Mouse (Mus musculus): ENCODE measurements around the gene Pirb.
"Not testable (repeated sequence)": the region's sequence is repeated elsewhere in the genome, so short reads cannot be mapped to it uniquely, and the experiment has no call there.

Pirb gene

DNA sequence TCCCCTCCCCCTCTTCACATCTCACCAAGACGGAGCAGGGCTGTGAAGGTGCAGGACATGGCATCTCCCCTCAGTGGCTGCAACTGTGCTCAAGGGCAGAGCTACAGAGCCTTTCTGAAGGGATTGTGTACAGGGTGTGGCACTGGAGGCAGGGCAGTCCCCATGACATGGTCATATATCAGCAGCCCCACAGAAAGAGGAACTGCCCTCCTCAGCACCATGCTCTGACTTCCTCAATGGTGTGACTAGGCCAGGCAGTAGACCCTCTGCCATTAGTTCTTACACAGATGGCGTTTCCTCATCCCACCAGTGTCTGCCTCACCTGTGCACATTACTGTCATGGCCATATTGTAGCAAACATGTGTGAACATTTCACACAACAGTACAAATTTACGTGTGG, at the start of gene Pirb:
Gene Pirb (minus strand): TSS at position 124 of the 400 bp plus-strand sequence.
- in situ Hi-C loops (cut with MboI; ENCODE audit: low pct_unique_long_range_greater_than_20kb in 1 of 2, low sequenced_read_pairs in 2 of 2, unreplicated experiment in 1 of 2): not testable (repeated sequence)

DNA sequence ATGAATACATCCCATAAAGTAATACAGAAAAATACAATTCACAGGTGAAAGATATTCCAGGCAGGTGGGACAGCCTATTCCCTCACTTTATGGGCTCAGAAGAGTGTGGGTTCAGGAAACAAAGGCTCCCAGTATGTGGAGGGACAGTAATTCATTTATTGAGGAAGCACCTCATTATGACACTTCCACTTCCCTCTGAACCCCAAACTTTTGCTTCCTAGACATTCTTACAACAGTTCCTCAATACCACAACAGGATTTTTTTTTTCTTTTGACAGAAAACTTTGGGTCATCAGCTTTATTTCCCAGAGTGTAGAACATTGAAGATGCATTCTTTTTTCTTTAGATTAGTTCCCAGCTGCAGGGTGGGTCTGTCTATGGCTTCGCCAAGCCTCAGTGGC, 12.5 kb upstream of the Pirb start:
- in situ Hi-C loops (cut with MboI; ENCODE audit: low pct_unique_long_range_greater_than_20kb in 1 of 2, low sequenced_read_pairs in 2 of 2, unreplicated experiment in 1 of 2): not testable (repeated sequence)

DNA sequence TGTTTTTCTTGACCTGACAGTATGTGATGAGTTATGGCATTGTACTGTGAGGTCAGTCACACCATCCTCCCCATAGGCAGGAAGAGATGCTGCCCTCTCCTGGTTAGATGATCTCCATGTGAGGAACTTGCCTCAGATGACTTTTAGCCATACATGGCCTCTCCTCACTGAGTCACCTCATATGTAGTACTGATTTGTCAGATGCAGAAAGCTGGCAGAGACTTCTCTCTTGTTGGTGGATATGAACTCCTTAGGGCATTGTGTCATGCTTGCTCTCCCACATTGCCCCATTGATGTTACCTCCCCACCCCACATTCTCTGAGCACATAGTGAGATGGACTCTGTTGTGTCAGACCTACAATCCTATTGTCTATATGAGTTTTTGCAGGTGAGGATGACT, 5.3 kb upstream of the Pirb start:
- in situ Hi-C loops (cut with MboI; ENCODE audit: low pct_unique_long_range_greater_than_20kb in 1 of 2, low sequenced_read_pairs in 2 of 2, unreplicated experiment in 1 of 2): not testable (repeated sequence)

DNA sequence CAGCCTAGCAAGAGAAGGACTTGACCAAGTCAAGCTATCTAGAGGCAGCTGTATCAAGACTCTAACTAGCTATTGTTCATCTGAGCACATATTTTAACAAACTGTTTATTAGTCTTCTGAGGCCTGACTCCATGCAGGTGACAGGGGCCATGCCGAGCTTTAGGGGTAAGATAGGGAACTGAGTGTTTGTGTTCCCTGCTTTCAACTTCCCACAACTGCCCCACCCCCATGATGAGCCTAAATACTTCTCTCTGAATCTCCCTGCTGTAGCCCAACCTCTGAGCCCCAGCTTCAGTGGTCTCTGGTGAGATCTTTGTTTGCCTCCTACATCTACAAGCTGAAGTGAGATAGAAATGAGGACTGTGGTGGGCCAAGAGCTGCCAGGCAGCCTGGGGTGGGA, 4.9 kb downstream of the Pirb start:
- in situ Hi-C loops (cut with MboI; ENCODE audit: low pct_unique_long_range_greater_than_20kb in 1 of 2, low sequenced_read_pairs in 2 of 2, unreplicated experiment in 1 of 2): no loop called here

DNA sequence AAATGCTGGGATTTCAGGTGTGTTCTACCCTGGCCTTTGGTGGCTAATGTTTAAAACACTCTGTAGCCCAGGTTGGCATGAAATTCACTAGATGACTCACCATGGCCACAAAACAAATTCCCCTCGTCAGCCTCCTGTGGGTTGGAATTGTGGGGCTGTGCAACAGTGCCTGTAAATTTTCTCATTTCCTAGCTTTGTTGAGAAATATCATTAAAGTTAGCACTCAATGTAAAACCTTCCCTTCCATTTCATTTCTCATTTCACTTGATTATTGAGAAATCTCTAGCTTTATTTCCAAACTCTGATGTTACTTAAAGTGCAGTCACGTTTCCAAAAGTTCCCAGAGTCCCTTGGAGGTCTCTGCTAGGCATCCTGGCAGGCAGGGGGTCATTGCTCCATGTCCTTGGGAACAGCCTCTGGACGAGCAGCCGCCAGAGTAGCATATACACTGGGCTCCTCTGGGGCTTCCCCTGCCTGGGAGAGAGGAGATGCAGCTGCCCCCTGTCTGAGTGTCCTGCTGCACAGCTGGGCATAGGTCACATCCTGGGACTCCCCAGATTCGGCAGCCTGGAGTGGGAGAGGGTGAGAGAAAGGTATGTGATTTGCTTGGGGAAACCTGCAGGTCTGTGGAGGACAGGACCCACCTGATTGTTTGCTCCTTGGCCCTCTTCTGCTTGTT, 7.8 kb downstream of the Pirb start:
- in situ Hi-C loops (cut with MboI; ENCODE audit: low pct_unique_long_range_greater_than_20kb in 1 of 2, low sequenced_read_pairs in 2 of 2, unreplicated experiment in 1 of 2): no loop called here

DNA sequence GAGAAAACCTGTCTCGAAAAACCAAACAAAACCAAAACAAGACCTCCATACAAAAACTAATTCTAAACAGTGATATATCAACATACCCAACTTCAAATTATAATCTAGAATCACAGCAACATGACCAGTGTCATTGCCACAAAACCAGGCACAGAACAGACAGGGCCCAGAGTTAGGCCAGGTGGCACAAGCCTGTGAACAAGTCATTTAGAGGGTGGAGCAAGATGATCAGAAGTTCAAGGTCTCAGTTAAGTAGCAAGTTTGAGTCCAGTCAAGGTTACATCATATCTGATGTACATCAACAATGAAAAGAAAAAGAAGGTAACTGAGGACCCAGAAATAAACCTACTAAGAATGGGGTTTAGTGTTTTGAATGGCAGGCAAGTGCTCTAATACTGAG, 11.2 kb downstream of the Pirb start:
- in situ Hi-C loops (cut with MboI; ENCODE audit: low pct_unique_long_range_greater_than_20kb in 1 of 2, low sequenced_read_pairs in 2 of 2, unreplicated experiment in 1 of 2): no loop called here

DNA sequence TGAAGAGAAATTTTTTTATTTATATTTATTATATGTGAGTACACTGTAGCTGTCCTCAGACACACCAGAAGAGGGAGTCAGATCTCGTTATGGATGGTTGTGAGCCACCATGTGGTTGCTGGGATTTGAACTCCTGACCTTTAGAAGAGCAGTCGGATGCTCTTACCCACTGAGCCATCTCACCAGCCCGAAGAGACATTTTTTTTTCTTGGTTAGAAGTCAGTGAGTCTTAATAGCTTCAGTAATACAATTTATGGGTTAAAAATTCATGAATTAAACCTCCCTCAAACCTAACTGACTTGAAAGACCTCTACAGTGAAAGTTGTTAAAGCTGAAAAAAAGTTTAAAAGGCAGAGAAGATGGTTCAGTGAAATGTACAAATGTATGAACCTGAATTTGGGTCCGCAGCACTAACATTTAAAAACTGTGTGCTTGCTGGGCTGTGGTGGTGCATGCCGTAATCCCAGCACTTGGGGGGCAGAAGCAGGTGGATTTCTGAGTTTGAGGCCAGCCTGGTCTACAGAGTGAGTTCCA, 11.7 kb downstream of the Pirb start:
- in situ Hi-C loops (cut with MboI; ENCODE audit: low pct_unique_long_range_greater_than_20kb in 1 of 2, low sequenced_read_pairs in 2 of 2, unreplicated experiment in 1 of 2): not testable (repeated sequence)

DNA sequence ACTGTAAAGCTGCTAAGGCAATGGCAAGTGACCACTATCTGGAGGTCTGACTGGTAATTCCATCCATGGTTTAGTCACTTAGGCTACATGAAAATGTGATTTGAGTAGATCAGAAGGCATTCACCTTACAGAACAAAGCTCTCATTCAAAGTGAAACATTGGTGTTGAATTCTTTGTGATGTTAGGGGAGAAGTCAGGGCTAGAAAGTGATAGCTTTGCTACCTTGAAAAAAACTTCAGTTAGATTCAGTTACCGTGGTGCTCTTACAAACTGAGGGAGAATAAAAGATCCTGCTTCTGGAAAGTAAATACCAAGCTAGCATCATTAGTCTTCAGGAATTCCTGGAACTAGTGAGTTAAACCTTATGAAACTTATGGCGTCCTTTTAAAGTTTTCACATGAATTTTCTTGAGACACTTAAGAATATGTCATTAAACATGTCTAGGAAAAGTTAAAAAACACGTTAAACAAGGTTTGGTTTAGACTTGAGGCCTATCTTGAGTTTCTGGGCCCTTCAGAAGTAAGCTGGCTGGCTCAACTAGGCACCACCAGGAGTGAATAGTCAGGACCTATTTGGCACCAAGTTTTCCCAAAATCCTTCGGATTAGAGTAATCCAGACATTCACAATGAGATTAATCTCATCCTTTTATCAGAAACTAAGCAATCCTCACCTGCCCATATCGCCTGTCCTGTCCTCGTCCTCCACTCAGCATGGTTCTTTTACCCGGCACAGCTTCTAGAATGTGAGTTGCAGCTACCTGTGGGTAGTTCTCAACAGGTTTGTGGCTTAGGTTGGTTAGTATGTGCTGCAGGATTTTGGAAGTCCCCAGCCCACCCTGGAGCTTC, 12.4 kb downstream of the Pirb start:
- in situ Hi-C loops (cut with MboI; ENCODE audit: low pct_unique_long_range_greater_than_20kb in 1 of 2, low sequenced_read_pairs in 2 of 2, unreplicated experiment in 1 of 2): no loop called here

DNA sequence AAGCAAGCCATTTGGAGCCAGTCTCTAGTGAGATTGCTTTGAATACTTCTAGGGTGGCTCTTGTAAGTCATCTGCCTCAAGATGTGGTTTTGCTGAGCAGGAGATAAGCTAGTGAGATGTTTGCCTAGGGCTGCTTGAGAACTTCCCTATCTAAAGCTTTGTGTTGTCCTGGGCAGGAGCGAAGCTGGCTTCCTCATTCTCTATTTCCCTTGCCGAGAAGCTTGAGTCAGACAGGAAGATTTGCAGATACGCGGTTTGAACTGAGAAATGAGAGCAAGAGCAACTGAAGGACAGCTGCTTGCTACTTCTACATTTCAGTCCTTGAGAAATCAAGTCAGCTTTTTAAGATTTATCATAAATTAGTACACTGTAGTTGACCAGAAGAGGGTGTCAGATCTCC, 13.2 kb downstream of the Pirb start:
- in situ Hi-C loops (cut with MboI; ENCODE audit: low pct_unique_long_range_greater_than_20kb in 1 of 2, low sequenced_read_pairs in 2 of 2, unreplicated experiment in 1 of 2): no loop called here

DNA sequence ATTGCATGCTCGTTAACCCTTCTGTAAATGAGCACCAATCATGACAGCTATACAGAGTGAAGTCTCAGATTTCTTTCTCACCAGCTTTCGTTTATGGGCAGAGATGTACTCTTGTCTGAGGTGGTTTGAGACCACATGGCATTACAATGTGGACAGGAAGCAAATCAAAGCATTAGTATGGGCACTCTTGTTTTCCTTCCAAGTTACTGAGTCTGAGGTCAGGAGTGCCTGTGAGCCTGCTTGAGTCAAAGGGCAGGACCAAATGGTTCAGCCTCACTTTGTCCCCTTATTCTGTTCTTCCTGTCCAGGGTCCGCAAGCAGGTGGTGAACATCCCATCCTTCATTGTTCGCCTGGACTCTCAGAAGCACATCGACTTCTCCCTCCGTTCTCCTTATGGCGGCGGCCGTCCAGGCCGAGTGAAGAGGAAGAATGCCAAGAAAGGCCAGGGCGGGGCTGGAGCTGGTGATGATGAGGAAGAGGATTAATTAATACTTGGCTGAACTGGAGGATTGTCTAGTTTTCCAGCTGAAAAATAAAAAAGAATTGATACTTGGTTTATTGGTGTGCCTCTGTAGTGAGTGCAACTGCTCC, 13.8 kb downstream of the Pirb start:
- in situ Hi-C loops (cut with MboI; ENCODE audit: low pct_unique_long_range_greater_than_20kb in 1 of 2, low sequenced_read_pairs in 2 of 2, unreplicated experiment in 1 of 2): no loop called here

DNA sequence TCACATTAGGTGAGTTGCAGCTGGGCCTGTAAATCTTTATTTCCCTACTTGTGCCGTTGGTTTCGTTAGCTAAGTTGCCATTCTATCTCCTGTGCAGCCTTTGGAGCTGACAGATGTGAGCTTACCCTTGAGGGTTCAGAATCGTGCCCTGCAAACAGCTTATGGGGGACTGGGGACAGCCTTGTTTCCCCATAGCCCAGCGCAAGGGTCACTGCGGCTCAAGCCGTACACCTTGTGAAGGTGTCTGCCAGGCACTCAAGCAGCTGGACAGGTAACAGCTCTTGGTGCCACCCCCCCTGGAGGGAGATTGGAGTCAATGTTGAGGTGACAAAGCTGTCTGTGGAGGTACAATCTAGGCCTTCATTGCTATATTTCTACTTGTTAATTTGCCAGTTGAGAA, 14.3 kb downstream of the Pirb start:
- in situ Hi-C loops (cut with MboI; ENCODE audit: low pct_unique_long_range_greater_than_20kb in 1 of 2, low sequenced_read_pairs in 2 of 2, unreplicated experiment in 1 of 2): no loop called here

DNA sequence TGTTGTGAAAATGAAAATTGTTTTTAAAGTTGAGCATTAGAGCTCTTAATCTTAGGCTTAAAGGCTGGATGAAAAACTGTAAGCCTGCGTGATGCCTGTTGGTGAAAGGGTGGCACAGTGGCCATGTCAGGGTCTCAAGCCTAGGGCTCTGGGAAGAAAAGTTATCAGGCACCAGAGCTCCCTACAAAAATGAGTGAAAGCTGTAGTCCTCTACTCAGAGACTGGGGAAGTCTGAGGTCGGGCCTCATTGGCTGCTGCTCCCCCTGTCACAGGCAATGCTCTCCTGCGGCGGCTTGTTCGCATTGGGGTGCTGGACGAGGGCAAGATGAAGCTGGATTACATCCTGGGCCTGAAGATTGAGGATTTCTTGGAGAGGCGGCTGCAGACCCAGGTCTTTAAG, 14.7 kb downstream of the Pirb start:
- in situ Hi-C loops (cut with MboI; ENCODE audit: low pct_unique_long_range_greater_than_20kb in 1 of 2, low sequenced_read_pairs in 2 of 2, unreplicated experiment in 1 of 2): not testable (repeated sequence)

DNA sequence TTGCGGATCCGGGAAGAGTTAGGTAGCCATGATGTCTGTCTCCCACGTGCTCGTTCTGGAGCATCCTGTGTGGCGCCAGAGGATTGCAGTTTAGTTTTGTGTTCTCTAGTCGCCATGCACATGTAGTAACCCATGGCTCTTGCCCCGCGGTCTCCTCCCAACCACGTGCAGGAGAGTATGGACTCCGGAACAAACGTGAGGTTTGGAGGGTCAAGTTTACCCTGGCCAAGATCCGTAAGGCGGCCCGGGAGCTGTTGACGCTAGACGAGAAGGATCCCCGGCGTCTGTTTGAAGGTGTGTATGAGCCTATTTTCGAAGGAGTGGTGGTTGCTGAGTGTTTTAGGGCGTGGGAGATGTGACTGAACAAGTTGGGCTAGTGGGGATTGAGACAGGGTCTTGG, 15.7 kb downstream of the Pirb start:
- in situ Hi-C loops (cut with MboI; ENCODE audit: low pct_unique_long_range_greater_than_20kb in 1 of 2, low sequenced_read_pairs in 2 of 2, unreplicated experiment in 1 of 2): no loop called here

DNA sequence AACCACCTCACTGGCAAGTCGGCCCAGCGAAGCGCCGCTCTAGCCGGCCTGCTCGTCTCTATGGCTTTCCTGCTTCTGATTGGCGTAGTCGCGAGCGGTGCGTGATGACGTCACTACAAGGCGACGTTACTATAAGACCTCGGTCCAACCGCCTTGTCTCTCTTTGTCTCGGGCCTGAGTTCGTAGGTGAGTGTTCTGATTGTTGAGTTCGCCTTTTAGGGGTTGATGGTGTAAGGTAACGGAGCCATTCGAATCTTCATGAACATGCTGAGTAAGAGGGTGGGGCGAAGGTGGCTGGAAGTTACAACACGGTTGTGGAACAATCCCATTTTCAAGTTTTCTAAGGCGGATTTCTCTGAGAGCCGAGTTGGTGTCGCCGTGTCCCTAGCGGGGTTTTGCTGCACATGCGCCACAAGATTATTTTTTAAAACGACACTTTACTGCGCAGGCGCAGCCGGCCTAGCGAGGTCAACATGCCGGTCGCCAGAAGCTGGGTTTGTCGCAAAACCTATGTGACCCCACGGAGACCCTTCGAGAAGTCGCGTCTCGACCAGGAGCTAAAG, 16.2 kb downstream of the Pirb start, which contains the start of gene Rps9:
Gene Rps9 (plus strand): TSS at position 115 of the 563 bp plus-strand sequence.
- in situ Hi-C loops (cut with MboI; ENCODE audit: low pct_unique_long_range_greater_than_20kb in 1 of 2, low sequenced_read_pairs in 2 of 2, unreplicated experiment in 1 of 2): no loop called here

DNA sequence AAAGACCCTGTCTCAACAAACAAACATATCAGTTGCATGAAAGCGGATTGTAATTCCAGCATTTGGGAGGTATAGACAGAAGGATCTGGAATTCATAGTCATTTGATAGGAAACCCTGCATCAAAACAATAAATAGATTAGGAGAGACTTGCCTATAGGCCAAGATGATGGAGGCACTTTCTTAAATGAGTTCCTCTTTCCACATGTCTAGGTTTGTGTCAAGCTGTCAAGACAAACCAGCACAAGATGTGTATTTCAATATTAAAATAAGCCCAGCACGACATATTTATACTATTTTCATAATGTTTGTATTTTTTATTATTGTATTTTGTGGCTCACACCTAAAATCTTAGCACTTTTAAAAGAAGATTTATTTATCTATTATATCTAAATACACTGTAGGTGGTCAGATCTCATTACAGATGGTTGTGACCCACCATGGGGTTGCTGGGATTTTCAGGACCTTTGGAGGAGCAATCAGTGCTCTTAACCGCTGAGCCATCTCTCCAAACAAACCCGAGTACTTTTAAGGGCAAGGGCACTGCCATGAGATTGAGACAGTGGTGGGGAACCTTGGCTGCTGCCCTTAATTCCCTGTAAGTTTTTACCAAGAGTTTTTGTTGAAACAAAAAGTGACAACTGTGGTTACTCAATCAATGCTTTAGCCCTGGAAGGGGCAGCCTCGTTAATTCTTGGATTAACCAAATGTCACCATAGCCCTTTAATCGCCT, 16.9 kb downstream of the Pirb start:
- in situ Hi-C loops (cut with MboI; ENCODE audit: low pct_unique_long_range_greater_than_20kb in 1 of 2, low sequenced_read_pairs in 2 of 2, unreplicated experiment in 1 of 2): no loop called here

DNA sequence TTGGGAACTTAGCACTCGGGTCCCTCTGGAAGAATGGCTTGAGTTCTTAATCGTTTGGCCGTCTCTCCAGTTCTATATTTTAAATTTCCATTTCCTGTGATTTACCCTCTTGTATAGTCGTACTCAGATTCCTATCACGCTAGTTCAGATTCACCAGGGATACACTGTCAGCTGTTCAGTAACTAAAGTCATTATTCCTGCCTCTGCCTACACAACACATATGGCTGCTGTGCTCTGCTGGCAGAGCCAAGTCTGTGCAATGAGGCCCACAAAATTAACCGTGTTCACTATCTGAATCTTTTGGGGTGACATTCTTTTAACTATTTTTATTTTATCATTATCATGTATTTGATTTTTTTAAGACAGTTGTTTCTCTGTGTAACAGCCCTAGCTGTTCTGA, 21.7 kb downstream of the Pirb start:
- in situ Hi-C loops (cut with MboI; ENCODE audit: low pct_unique_long_range_greater_than_20kb in 1 of 2, low sequenced_read_pairs in 2 of 2, unreplicated experiment in 1 of 2): loop anchor here in 1 of 2 experiments (25.0 kb wide), 1 partner anchor 439 kb away; the partner anchor contains the start of gene Leng8

DNA sequence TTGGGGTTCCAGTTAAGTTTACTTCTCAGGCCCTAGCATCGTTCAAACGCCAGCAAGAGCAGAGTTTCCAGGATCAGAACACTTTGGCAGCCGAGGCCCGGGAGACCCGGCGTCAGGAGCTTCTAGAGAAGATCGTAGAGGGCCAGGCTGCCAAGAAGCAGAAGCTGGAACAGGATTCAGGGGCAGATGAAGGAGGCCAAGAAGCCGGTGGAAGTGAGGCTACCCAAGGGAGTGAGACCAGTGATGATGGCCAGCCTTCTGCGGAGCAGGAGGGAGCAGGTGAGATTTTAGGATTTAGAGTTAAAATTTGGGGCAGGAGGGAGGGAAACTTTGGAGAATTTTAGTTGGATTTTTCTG, 25.3 kb downstream of the Pirb start:
- in situ Hi-C loops (cut with MboI; ENCODE audit: low pct_unique_long_range_greater_than_20kb in 1 of 2, low sequenced_read_pairs in 2 of 2, unreplicated experiment in 1 of 2): loop anchor here in 1 of 2 experiments (25.0 kb wide), 1 partner anchor 442 kb away; the partner anchor contains the start of gene Leng8
